Mouse (Mus musculus): ENCODE results near the gene Grasp.

Grasp gene

DNA sequence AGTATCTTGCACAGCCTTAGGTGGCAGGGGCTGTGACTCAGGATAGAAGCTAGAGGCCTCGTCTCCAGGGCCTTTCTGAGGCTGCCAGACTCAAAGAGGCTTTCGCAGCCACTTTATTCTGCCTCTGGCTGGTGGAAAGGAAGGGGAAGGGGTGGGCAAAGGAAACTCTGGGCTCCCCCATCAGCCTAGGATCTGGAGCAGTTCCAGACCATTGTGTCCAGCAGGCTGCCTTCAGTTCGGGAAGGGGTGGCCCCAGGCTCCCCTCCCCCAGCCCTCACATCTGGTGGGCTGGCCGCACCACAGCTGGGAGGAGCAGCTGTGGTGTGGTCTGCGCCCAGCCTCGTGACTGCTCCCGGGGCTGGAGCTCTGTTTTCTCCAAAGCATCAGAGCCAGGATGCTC is 4.0 kb downstream of the Grasp start:
- no peak for DNase-seq (ENCODE audit: low spot score in 2 of 2)

- DNase-seq (ENCODE audit: low spot score in 2 of 2) = no peak
Measured at GRCm38 (mm10) chr15:101228866-101229590, 5.0 kb downstream of the Grasp start.

DNA sequence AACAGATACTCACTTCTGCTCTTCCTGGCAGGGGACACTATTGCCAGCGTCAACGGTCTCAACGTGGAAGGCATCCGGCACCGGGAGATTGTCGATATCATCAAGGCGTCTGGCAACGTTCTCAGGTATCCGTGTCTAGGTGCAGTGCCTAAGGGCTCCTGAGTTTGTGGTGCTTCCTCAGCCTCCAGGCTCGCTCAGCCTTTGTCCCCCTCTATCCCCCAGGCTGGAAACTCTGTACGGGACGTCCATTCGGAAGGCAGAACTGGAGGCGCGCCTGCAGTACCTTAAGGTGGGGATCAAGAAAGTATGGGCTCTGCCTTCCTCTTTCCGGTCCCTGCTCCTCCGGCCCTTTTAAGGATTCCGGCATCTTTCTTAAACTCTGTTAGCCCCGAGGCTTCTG is 6.5 kb downstream of the Grasp start:
- DNase-seq (ENCODE audit: low spot score in 2 of 2) = no peak

- DNase-seq (ENCODE audit: low spot score in 2 of 2) = no peak
Measured at GRCm38 (mm10) chr15:101230995-101231647, 7.1 kb downstream of the Grasp start.

DNA sequence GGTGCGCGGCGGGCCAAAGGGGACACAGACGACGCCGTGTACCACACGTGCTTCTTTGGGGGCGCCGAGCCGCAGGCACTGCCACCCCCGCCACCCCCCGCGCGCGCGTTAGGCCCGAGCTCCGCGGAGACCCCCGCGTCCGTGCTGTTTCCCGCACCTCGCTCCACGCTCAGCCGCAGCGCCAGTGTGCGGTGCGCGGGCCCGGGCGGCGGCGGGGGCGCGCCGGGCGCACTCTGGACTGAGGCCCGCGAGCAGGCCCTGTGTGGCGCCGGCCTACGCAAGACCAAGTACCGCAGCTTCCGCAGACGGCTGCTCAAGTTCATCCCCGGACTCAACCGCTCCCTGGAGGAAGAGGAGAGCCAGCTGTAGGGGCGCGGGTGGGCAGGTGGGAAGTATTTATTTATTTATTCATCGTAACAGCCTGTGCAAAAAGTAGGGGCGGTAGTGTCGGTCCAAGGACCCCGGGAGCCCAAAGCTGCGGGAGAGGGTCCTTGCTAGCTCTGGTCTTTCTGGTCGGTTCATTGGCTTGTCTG is 7.7 kb downstream of the Grasp start:
- no peak for DNase-seq (ENCODE audit: low spot score in 2 of 2)

DNA sequence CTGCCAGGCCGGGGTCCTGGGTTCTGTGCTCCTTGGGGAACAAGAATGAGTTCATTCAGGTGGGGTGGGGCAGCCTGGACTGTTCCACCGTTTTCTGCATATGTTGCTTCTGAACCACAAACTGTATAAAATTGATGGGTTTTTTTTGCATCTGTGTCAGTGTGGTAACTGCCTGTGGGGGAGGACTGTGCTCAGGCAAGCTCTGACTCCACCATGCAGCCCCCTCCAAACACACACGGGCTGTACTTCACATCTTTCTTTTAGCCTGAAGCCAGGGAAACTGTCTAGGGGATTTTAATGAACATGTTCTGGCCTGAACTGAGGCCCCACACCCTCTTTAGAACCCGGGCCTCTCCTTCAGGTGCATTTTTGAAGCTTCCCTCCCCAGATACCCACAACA is 8.6 kb downstream of the Grasp start:
- DNase-seq (ENCODE audit: low spot score in 2 of 2) = no peak

DNA sequence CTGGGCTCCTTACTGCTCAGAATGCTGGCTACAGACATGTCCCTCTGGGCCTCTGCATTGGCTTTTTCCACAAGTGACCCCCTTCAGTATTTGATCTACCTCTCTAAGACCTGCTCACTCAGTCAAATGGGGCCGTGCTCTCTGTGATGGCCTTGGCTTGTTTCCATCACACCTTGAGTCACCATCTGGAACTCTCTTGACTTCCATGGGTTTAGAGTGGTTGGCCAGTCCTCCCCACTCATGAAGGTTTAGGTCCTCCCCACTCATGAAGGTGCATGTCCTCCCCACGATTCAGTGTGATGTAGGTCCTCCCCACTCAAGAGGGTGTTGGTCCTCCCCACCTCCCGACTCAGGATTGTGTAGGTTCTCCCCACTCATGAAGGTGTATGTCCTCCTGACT is 9.2 kb downstream of the Grasp start:
- no peak for DNase-seq (ENCODE audit: low spot score in 2 of 2)

GRCm38 (mm10) chr15:101233641-101234275 is 9.8 kb downstream of the Grasp start:
- no peak for DNase-seq (ENCODE audit: low spot score in 2 of 2)

GRCm38 (mm10) chr15:101234611-101235341 is 10.8 kb downstream of the Grasp start:
- DNase-seq (ENCODE audit: low spot score in 2 of 2) = no peak

GRCm38 (mm10) chr15:101235342-101235698 is 11.3 kb downstream of the Grasp start:
- DNase-seq (ENCODE audit: low spot score in 2 of 2) = no peak

GRCm38 (mm10) chr15:101235728-101236327 is 11.8 kb downstream of the Grasp start:
- DNase-seq (ENCODE audit: low spot score in 2 of 2) = no peak

DNA sequence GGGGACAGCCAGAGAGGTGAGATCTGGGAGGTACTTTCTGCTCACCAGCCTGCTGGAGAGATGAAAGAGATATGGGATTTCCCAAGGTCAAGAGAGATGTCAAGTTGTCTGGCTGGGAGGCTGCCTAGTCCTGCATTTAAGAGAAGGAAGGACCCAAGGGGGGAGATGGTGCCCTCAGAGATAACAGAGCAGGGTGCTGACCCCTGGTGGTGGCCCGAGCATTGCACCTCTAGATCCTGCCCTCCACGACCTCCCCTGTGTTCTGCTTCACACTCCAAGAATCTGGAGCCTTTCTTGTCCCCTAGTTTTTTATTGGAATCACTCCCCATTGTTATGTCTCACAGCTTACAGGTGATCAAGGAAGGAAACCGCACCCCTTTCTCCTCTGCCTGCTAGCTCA is 12.9 kb downstream of the Grasp start:
- no peak for DNase-seq (ENCODE audit: low spot score in 2 of 2)

DNA sequence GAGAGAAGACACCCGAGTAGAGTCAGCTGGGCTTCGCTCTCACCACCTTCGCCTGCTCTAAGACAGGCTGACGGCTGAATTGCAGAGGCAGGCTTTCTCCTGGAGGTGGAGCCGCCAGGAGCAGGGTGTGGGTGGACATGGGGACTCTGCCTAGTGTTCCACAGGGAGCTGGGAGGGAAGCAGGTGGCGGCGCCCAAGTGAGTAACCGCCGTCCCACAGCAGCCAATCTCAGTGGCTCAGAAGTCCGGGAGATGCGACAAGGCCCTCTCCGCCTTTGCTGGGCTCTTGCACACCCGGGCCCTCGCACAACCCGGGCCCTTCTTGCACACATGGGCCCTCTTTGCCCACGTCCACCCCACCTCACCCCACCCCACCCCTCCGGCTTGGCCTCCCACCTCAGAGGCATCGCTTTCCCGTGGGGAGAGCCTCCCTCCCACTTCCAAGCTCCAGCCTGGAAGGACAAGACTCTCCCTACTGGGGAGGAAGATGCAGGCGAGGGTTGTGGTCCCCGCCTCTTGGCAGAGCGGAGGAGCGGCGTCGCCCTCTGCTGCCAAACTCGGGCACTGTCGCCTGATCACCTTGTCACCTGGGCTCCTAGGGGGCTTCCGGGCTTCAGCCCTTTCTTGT is 15.0 kb downstream of the Grasp start:
- DNase-seq (ENCODE audit: low spot score in 2 of 2) = peak in 1 of 2 experiments; percentile 59

DNA sequence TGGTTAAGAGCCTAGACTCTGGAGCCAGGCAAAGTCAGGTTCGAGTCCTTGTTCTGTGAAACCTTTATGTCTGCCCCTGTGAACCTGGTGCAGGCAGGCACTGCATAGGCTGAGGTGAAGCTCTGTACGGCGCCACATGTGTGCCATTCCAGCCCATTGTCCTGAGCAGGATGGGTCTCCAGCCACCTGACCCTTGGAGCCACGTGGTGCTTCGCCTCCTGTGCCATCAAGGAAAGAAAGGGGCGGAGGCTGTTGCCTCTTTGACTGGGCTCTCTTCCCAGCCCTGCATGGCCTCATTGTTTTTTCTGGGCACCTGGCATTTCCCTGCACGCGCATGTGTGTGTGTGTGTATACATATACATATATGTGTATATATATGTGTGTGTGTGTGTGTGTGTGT is 15.8 kb downstream of the Grasp start:
- DNase-seq (ENCODE audit: low spot score in 2 of 2) = no peak

GRCm38 (mm10) chr15:101240799-101241204 is 16.8 kb downstream of the Grasp start:
- peak; percentile 85 to 91 for DNase-seq (ENCODE audit: low spot score in 2 of 2)

DNA sequence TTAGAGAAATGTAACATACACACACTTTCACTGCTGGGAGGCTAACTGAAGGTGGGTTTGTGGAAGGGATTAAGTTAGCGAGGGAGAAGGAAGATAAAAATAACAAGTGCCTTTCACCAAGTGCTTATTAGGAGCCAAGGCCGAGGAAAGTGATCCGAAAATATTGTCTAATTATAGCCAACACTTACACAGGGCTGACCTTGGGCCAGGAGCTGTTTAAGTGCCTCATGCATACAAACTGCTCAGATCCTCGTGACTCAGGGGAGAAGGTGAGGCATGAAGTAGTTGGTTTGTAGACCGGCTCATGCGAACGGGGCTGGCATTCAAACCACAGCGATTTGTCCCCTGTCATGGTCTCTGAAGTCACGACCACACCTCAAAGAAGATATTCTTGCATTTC is 17.2 kb downstream of the Grasp start:
- DNase-seq (ENCODE audit: low spot score in 2 of 2) = no peak

DNA sequence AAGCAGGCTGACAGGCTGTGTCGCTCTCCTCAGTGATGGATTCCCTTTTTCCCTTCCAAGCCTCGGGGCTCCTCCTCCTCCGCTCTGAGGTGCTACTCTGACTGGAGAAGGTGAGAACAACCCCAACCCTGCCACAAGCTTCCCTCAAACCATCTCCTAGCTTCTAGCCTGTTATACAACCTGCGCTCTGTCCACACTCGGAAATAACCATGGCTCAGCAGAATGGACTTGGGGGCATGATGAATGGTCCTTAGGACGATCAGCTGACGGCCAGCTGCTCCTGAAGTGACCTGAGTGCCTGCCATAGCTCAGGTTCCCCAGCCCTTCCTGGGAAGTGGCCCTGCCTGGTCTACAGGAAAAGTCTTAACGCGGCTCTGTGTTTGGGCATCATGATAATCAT is 17.9 kb downstream of the Grasp start:
- no peak for DNase-seq (ENCODE audit: low spot score in 2 of 2)

GRCm38 (mm10) chr15:101242645-101243044 is 18.7 kb downstream of the Grasp start:
- DNase-seq (ENCODE audit: low spot score in 2 of 2) = no peak

GRCm38 (mm10) chr15:101244012-101244411 is 20.0 kb downstream of the Grasp start:
- DNase-seq (ENCODE audit: low spot score in 2 of 2) = no peak

GRCm38 (mm10) chr15:101246231-101247154 is 22.5 kb downstream of the Grasp start:
- peak; percentile 93 to 94 for DNase-seq (ENCODE audit: low spot score in 2 of 2)

Measured in frontal cortex, postnatal 14 days (tissue).